Comparison of ENCODE assay signal across 8 mouse cellular contexts in the genomic region with DNA sequence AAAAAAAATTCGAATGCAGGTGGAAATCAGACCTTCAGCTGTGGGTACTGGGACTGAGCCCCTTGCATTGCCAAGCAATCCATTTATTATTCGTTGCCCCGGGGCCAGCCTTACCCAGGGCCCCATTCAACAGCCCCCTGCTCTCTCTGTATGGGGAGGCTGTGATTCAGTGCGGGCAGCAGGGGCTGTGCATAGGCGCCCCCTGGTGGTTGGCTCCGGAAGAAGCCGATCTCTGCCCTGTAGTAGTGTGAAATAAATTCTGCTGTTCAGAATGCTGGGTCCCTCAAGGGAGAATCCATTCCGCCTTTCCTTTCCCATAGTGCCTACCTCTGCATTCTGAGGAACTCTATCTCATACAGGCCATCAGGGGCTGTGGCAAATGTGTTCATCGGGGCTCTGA. TPM values are rescaled to one million over a fixed set of nuclear protein-coding genes. Genes with fewer than 3 reads are reported as not detected.
A peak's percentile ranks its signal among the peaks of the same experiment; 100 is the strongest.
DNase-seq lines count a peak whose midpoint lies in the region; ATAC-seq lines count a peak whose summit lies in the region.

No protein-coding gene starts in this region.

- DNase-seq in 3T3-L1 (ENCODE audit: low read depth, low spot score) (peak; percentile 78), adipocyte (ENCODE audit: low spot score) (peak; percentile 74)
- peak; percentile 50 for DNase-seq in gastrocnemius, postnatal 25 days
- DNase-seq in kidney, adult 9 months, result peak; percentile 81
- peak; percentile 90 for DNase-seq in testis, postnatal 10 days (ENCODE audit: low spot score)

- 13% methylated on average over 9 of the region's 9 CpGs for WGBS in limb, embryonic 13.5 days
- 13% methylated on average over 9 of the region's 9 CpGs for WGBS in neural tube, embryonic 14.5 days

- peak; percentile 90 for ATAC-seq in common myeloid progenitor, adult 5-6 weeks (replicated peaks; ENCODE audit: low read depth, poor library complexity, severe bottlenecking)
- ATAC-seq in limb, embryonic 13.5 days (ENCODE audit: low FRiP score, low read depth), result 0 out of 2 replicates have a peak, but pooled peaks have one; percentile 11
- ATAC-seq in neural tube, embryonic 14.5 days (ENCODE audit: low read depth), result 0 out of 2 replicates have a peak, but pooled peaks have one; percentile 41

- H3K9ac ChIP-seq in limb, embryonic 13.5 days, result no peak overlapping the region
- H3K9ac ChIP-seq in neural tube, embryonic 14.5 days (replicated peaks; ENCODE audit: low read depth, low read length), result no peak overlapping the region

- no peak overlapping the region for H3K27ac ChIP-seq in limb, embryonic 13.5 days
- H3K27ac ChIP-seq in neural tube, embryonic 14.5 days (ENCODE audit: low read depth, low read length), result no peak overlapping the region

- H3K36me3 ChIP-seq in limb, embryonic 13.5 days, result no peaks in the 10 kb centered on the region
- no peaks in the 10 kb centered on the region for H3K36me3 ChIP-seq in neural tube, embryonic 14.5 days (ENCODE audit: control insufficient read depth, insufficient read depth, low read length)

- H3K4me3 ChIP-seq in limb, embryonic 13.5 days, result no peak overlapping the region
- no peak overlapping the region for H3K4me3 ChIP-seq in neural tube, embryonic 14.5 days (ENCODE audit: low read depth, low read length)

- no peaks in the 10 kb centered on the region for H3K4me1 ChIP-seq in limb, embryonic 13.5 days
- H3K4me1 ChIP-seq in neural tube, embryonic 14.5 days (ENCODE audit: control insufficient read depth, insufficient read depth, low read length), result no peaks in the 10 kb centered on the region

- H3K4me2 ChIP-seq in limb, embryonic 13.5 days (replicated peaks), result no peak overlapping the region
- H3K4me2 ChIP-seq in neural tube, embryonic 14.5 days (ENCODE audit: low read depth, low read length), result no peak overlapping the region

- H3K9me3 ChIP-seq in limb, embryonic 13.5 days, result no peaks in the 10 kb centered on the region
- no peaks in the 10 kb centered on the region for H3K9me3 ChIP-seq in neural tube, embryonic 14.5 days (ENCODE audit: control insufficient read depth, low read length)

- H3K27me3 ChIP-seq in limb, embryonic 13.5 days, result no peaks in the 10 kb centered on the region
- H3K27me3 ChIP-seq in neural tube, embryonic 14.5 days (ENCODE audit: control insufficient read depth, insufficient read depth, low read length), result no peaks in the 10 kb centered on the region

RNA-seq across cellular contexts. Expression of a gene that starts 14.5 kb away (rescaled TPM):
- 1.2 TPM in 2 replicates for total RNA-seq in common myeloid progenitor, adult 5-6 weeks (2017)
- total RNA-seq in gastrocnemius, postnatal 25 days (2021), result 1 to 10 TPM in 1 of 2 experiments, under 1 TPM in 1; 0.36 to 1.0 TPM
- 8.0 and 8.5 TPM in 2 replicates for polyA plus RNA-seq in limb, embryonic 13.5 days (2015; fragmentation: Nextera tagmentation; extraction: Ambion mirVana)
- 3.5 and 7.0 TPM in 2 replicates for polyA plus RNA-seq in neural tube, embryonic 14.5 days (2014; fragmentation: Nextera tagmentation; extraction: Ambion mirVana)

Comparison
In these comparisons a context has a peak if more than half of its experiments do, and no peak if none do; other contexts are left out.
1. ATAC-seq: peak in every context shown above with its lines; median percentile 90 in common myeloid progenitor, adult 5-6 weeks; 41 in neural tube, embryonic 14.5 days; 11 in limb, embryonic 13.5 days.